Mouse (Mus musculus) hindbrain, embryonic 13.5 days (tissue): Measurements from ENCODE around the gene Lmna. TPM values are rescaled to one million over a fixed set of nuclear protein-coding genes. Genes with fewer than 3 reads are reported as not detected.
A peak's percentile ranks its signal among the peaks of the same experiment; 100 is the strongest.

ENCODE experiments used
- ATAC-seq: fragments of 200-750 bp; cut with Nextera tagmentation; 2 replicates; pipeline ENCODE4 v1.8.0; 2017; ENCODE audit warnings: moderate TSS enrichment; ENCODE audit not compliant: low FRiP score
- H3K27ac ChIP-seq: fragments of 300-500 bp; sonication (generic); 2 replicates; pipeline ENCODE4 v1.5.1; 2015; ENCODE audit warnings: inconsistent platforms, mild to moderate bottlenecking, moderate library complexity
- H3K27me3 ChIP-seq: fragments of 300-500 bp; sonication (generic); 2 replicates; pipeline ENCODE4 v1.6.1; 2015; ENCODE audit warnings: mild to moderate bottlenecking, inconsistent platforms
- H3K36me3 ChIP-seq: fragments of 300-500 bp; sonication (generic); 2 replicates; pipeline ENCODE4 v1.6.1; 2015; ENCODE audit warnings: mild to moderate bottlenecking, inconsistent platforms
- H3K4me1 ChIP-seq: fragments of 300-500 bp; sonication (generic); replicated peaks from 2 replicates; pipeline ENCODE4 v1.6.1; 2015; ENCODE audit warnings: inconsistent platforms
- H3K4me2 ChIP-seq: fragments of 300-500 bp; sonication (generic); 2 replicates; pipeline ENCODE4 v1.6.1; 2015; ENCODE audit warnings: inconsistent platforms, mild to moderate bottlenecking, moderate library complexity
- H3K4me3 ChIP-seq: fragments of 300-500 bp; sonication (generic); 2 replicates; pipeline ENCODE4 v1.5.1; 2015; ENCODE audit warnings: mild to moderate bottlenecking, inconsistent platforms
- H3K9ac ChIP-seq: fragments of 300-500 bp; sonication (generic); 2 replicates; pipeline ENCODE4 v1.6.1; 2015; ENCODE audit warnings: mild to moderate bottlenecking, inconsistent platforms
- H3K9me3 ChIP-seq: fragments of 300-500 bp; sonication (generic); 2 replicates; pipeline ENCODE4 v1.6.1; 2016; ENCODE audit warnings: inconsistent platforms
- WGBS: fragments of 180-500 bp; shearing (Covaris S2); methylation state at CpG from one replicate; pipeline ENCODE4 v1.1.7; 2015; 5-methylcytosine and 5-hydroxymethylcytosine counted together
- polyA plus RNA-seq: library from polyadenylated mRNA; unstranded; fragments of >200 nt; fragmentation: Nextera tagmentation; extraction: Ambion mirVana; gene quantifications from 2 replicates; pipeline ENCODE4 v1.2.1, GENCODE M21; 2015

Lmna gene
- polyA plus RNA-seq, 1 experiment from 2014 or later = 31.9 TPM

GRCm38 (mm10) chr3:88486887-88487286 is 22.9 kb downstream of the Lmna start:
- H3K4me1 ChIP-seq = peaks cover 13% of the 10 kb centered on the region
- no peak overlapping the region for H3K4me3 ChIP-seq
- H3K9me3 ChIP-seq = no peaks in the 10 kb centered on the region
- no peak overlapping the region for H3K4me2 ChIP-seq
- no peak for ATAC-seq
- H3K27ac ChIP-seq = no peak overlapping the region
- peaks cover 62% of the 10 kb centered on the region for H3K27me3 ChIP-seq
- WGBS = 72% methylated on average over 4 of the region's 4 CpGs
- H3K9ac ChIP-seq = no peak overlapping the region
- peaks cover 13% of the 10 kb centered on the region for H3K36me3 ChIP-seq

- Histone ChIP-seq H3K4me2 (no peak overlapping the region), H3K4me1 (peaks cover 14% of the 10 kb centered on the region), H3K27me3 (peaks cover 68% of the 10 kb centered on the region), H3K36me3 (peaks cover 13% of the 10 kb centered on the region), H3K9me3 (no peaks in the 10 kb centered on the region), H3K4me3 (no peak overlapping the region), H3K27ac (no peak overlapping the region), H3K9ac (no peak overlapping the region)
- ATAC-seq = no peak
- WGBS = 71% methylated on average over 5 of the region's 5 CpGs
Observed at GRCm38 (mm10) chr3:88486043-88486442, 23.7 kb downstream of the Lmna start.

DNA sequence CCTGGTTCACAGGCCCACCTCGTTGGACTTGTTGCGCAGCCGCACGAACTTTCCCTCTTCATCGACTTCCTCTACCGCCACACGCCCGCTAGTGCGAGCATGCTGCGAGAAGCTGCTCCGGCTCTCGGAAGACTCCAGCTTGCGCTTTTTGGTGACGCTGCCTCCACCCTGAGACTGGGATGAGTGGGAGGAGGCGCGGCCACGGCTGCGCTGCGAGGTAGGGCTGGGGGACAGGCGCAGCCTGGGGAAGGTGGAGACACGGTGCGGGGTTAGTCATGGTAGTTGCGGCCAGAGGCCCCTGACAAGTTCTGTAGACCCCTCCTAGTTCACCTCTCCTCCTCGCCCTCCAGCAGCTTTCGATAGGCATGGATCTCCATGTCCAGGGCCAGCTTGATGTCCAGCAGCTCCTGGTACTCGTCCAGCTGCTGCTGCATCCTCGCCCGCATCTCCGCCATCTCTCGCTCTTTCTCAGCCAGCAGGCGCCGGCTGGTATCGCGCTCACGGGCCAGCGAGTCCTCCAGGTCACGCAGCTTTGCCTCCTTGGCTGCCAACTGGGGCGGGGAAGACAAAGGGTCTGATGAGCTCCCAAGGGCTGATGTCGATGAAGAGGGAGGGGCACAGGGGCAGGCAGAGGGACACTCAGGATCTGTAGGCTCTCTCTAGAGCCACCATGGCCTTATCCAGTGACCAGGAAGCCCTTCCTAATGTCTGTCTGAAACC is 25.0 kb downstream of the Lmna start:
- Histone ChIP-seq H3K27me3 (peaks cover 68% of the 10 kb centered on the region), H3K27ac (no peak overlapping the region), H3K36me3 (peaks cover 13% of the 10 kb centered on the region), H3K9ac (peak overlapping the region; percentile 43), H3K9me3 (no peaks in the 10 kb centered on the region), H3K4me3 (peak overlapping the region; percentile 21), H3K4me2 (peak overlapping the region; percentile 42), H3K4me1 (peaks cover 14% of the 10 kb centered on the region)
- ATAC-seq = no peak
- 10% methylated on average over 39 of the region's 39 CpGs for WGBS

GRCm38 (mm10) chr3:88483621-88484020 is 26.1 kb downstream of the Lmna start:
- H3K4me2 ChIP-seq = no peak overlapping the region
- peaks cover 13% of the 10 kb centered on the region for H3K36me3 ChIP-seq
- H3K4me1 ChIP-seq = peaks cover 14% of the 10 kb centered on the region
- H3K9ac ChIP-seq = no peak overlapping the region
- no peak; the same call in 1 of the 2 replicates for ATAC-seq
- 5% methylated on average over 5 of the region's 5 CpGs for WGBS
- H3K9me3 ChIP-seq = no peaks in the 10 kb centered on the region
- no peak overlapping the region for H3K4me3 ChIP-seq
- H3K27me3 ChIP-seq = peaks cover 68% of the 10 kb centered on the region
- H3K27ac ChIP-seq = no peak overlapping the region

DNA sequence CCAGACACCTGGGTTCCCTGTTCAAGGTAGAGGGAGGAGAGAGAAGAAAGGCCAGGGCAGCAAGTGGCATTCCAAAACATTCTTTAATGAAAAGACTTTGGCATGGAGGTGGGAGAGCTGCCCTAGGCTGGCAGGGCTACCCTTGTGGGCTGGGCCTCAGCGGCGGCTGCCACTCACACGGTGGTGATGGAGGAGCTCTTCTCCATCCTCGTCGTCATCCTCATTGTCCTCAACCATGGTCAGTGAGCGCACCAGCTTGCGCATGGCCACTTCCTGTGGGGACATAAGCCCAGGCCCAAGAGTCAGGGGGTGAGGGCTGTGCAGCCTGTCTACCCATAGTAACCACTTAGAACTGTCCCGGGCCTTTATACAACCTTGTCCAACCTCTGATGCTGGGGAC is 26.6 kb downstream of the Lmna start:
- Histone ChIP-seq H3K4me1 (peaks cover 14% of the 10 kb centered on the region), H3K36me3 (peaks cover 13% of the 10 kb centered on the region), H3K27me3 (peaks cover 70% of the 10 kb centered on the region), H3K9ac (no peak overlapping the region), H3K9me3 (no peaks in the 10 kb centered on the region), H3K4me3 (no peak overlapping the region), H3K4me2 (no peak overlapping the region), H3K27ac (no peak overlapping the region)
- 76% methylated on average over 8 of the region's 8 CpGs for WGBS
- ATAC-seq = no peak

DNA sequence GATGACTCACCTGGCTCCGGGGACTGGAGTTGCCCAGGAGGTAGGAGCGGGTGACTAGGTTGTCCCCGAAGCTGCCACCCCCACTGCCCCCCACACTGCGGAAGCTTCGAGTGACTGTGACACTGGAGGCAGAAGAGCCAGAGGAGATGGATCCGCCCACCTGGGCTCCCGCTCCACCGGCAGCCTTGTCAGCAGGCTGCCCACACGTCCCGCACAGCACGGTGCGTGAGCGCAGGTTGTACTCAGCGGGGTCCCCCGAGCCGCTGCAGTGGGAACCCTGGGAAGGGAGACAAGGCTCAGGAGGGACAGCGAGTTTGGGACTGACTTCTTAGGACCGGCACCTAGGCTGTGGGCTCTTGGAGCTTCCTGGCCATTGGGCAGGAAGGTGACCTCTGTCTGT is 27.4 kb downstream of the Lmna start:
- no peak overlapping the region for H3K4me3 ChIP-seq
- peaks cover 66% of the 10 kb centered on the region for H3K27me3 ChIP-seq
- peaks cover 16% of the 10 kb centered on the region for H3K4me1 ChIP-seq
- ATAC-seq = peak; percentile 21; the same call in 1 of the 2 replicates
- H3K9ac ChIP-seq = peak overlapping the region; percentile 43; the same call in 1 of the 2 replicates
- H3K27ac ChIP-seq = no peak overlapping the region
- H3K4me2 ChIP-seq = no peak overlapping the region
- WGBS = 26% methylated on average over 18 of the region's 18 CpGs
- peaks cover 13% of the 10 kb centered on the region for H3K36me3 ChIP-seq
- no peaks in the 10 kb centered on the region for H3K9me3 ChIP-seq

DNA sequence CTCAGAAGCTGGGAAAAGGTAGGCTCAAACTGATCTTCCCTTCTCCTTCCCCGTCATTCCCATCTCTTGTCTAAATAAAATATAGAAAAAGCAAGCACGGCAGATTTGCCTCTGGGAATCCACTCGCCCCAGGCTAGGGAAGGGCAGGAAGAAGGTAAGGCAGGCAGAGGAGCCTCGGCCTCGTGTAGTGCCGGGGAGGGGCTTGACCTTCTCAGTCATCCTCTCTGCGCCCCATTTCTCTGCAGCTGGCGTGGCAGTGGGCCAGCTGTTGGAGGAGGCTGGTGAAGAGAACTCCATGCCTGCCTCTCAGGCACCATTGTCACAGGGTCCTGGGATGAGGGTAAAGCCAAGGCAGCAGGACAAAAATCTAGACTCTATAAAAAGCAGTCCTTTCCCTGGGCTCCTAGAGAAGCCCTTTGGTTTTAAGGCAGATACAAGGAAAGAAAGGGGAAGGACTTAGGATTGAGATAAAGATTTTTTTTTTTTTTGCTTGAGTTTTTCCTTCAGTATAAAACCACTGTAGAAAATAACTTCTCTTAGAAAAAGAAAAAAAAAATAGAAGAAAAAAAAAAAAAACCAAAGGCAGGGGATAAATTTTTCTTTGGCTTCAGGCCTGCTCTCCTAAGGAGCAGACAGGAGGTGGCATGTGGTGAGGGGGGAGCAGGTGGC is 28.2 kb downstream of the Lmna start:
- H3K9me3 ChIP-seq = no peaks in the 10 kb centered on the region
- H3K27me3 ChIP-seq = peaks cover 57% of the 10 kb centered on the region
- no peak for ATAC-seq
- WGBS = 58% methylated on average over 8 of the region's 8 CpGs
- H3K36me3 ChIP-seq = peaks cover 9% of the 10 kb centered on the region
- no peak overlapping the region for H3K4me2 ChIP-seq
- no peak overlapping the region; the same call in 1 of the 2 replicates for H3K9ac ChIP-seq
- peaks cover 16% of the 10 kb centered on the region for H3K4me1 ChIP-seq
- H3K27ac ChIP-seq = no peak overlapping the region
- H3K4me3 ChIP-seq = no peak overlapping the region

DNA sequence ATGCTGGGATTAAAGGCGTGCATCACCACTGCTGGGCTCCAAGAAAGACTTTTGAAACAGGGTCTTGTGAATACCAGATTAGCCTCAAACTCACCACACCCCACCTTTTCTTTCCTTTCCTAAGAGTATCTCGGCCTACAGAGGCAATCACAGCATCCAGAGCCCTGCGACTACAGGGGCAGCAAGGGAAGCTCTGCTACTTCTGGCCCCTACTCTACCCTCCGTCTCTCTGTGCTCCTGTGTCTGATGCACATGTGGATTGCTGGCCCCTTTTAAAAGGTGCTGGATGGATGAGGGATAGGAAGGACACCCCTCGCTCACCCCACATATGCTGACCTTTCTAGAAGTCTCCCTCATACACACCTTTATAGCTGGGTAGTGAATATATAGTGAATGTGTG is 29.1 kb downstream of the Lmna start:
- no peak overlapping the region for H3K27ac ChIP-seq
- peaks cover under 1% of the 10 kb centered on the region for H3K36me3 ChIP-seq
- no peak overlapping the region for H3K4me3 ChIP-seq
- peaks cover 49% of the 10 kb centered on the region for H3K27me3 ChIP-seq
- H3K9me3 ChIP-seq = no peaks in the 10 kb centered on the region
- H3K4me2 ChIP-seq = no peak overlapping the region
- no peak overlapping the region for H3K9ac ChIP-seq
- ATAC-seq = no peak
- peaks cover 16% of the 10 kb centered on the region for H3K4me1 ChIP-seq
- WGBS = 90% methylated on average over 5 of the region's 5 CpGs

DNA sequence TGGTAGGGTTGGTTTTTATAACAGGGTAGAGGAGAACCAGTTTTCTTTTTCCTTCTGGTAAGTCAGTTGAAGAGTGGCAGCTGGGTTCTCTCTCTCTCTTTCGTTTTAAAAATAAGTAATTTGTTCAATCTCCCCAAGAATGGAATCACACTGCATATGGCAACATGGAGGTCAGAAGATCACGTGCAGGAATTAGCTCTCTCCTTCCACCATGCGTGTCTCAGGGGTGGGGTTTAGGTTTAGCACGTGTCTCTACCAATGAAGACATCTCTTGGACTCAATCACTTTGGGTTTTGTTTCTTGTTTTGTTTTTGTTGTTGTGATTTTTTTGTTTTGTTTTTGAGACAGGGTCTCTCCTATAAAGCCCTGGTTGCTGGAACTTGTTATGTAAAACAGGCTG is 29.9 kb downstream of the Lmna start:
- Histone ChIP-seq H3K4me1 (peaks cover 14% of the 10 kb centered on the region), H3K27ac (no peak overlapping the region), H3K4me3 (no peak overlapping the region), H3K9me3 (no peaks in the 10 kb centered on the region), H3K9ac (no peak overlapping the region), H3K4me2 (no peak overlapping the region), H3K27me3 (peaks cover 41% of the 10 kb centered on the region), H3K36me3 (no peaks in the 10 kb centered on the region)
- 88% methylated on average over 4 of the region's 4 CpGs for WGBS
- ATAC-seq = no peak

DNA sequence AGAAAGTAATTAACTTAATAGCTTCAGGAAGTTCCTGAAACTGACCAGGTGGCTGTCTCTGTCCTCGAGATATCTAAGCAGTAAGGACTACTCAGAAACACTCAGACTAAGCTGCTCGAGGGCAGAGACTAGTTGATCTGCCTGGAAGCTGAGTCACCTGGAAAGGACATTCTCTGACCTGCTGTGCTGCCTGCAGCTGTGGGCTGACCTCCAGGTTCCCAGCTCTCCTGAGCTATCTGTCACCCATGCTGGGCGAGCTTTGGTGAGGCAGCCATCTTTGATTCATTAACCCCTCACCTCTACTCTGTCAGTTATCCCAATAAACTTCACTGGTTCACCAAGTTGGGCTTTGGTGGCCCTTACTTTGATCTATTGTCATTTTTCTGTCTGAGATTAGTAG is 30.6 kb downstream of the Lmna start:
- no peaks in the 10 kb centered on the region for H3K36me3 ChIP-seq
- peaks cover 9% of the 10 kb centered on the region for H3K4me1 ChIP-seq
- WGBS = 69% methylated on average over 3 of the region's 3 CpGs
- no peak overlapping the region for H3K27ac ChIP-seq
- no peak overlapping the region for H3K4me2 ChIP-seq
- no peak overlapping the region for H3K9ac ChIP-seq
- H3K27me3 ChIP-seq = peaks cover 34% of the 10 kb centered on the region
- no peaks in the 10 kb centered on the region for H3K9me3 ChIP-seq
- H3K4me3 ChIP-seq = no peak overlapping the region
- no peak for ATAC-seq

- WGBS = 3% methylated on average over 8 of the region's 8 CpGs
- Histone ChIP-seq H3K4me3 (no peak overlapping the region), H3K4me1 (peaks cover 17% of the 10 kb centered on the region), H3K27me3 (peaks cover 21% of the 10 kb centered on the region), H3K27ac (no peak overlapping the region), H3K36me3 (no peaks in the 10 kb centered on the region), H3K4me2 (no peak overlapping the region), H3K9me3 (no peaks in the 10 kb centered on the region), H3K9ac (no peak overlapping the region)
- ATAC-seq = peak; percentile 79
Observed at GRCm38 (mm10) chr3:88477735-88478134, 32.0 kb downstream of the Lmna start.

GRCm38 (mm10) chr3:88476403-88476802 is 33.4 kb downstream of the Lmna start:
- Histone ChIP-seq H3K4me1 (peaks cover 11% of the 10 kb centered on the region; the same call in 1 of the 2 replicates), H3K36me3 (no peaks in the 10 kb centered on the region), H3K27me3 (peaks cover 10% of the 10 kb centered on the region; the same call in 1 of the 2 replicates), H3K9me3 (no peaks in the 10 kb centered on the region), H3K27ac (no peak overlapping the region), H3K9ac (no peak overlapping the region), H3K4me2 (no peak overlapping the region), H3K4me3 (no peak overlapping the region)
- ATAC-seq = no peak
- WGBS = 65% methylated on average over 6 of the region's 6 CpGs
